Mouse (Mus musculus) skeletal muscle tissue, adult 2 months (tissue): ENCODE measurements at regions not wholly inside any gene's neighbourhood (a gene's known extent, or its start where the extent isn't known, plus 50 kb on each side); places are given as distances from the start of the nearest gene placed in this dataset.

ENCODE experiments used
- DNase-seq: peaks from one replicate; pipeline ENCODE4 v3.0.0-alpha.2; 2012; ENCODE audit warnings: low read depth, low spot score

DNA sequence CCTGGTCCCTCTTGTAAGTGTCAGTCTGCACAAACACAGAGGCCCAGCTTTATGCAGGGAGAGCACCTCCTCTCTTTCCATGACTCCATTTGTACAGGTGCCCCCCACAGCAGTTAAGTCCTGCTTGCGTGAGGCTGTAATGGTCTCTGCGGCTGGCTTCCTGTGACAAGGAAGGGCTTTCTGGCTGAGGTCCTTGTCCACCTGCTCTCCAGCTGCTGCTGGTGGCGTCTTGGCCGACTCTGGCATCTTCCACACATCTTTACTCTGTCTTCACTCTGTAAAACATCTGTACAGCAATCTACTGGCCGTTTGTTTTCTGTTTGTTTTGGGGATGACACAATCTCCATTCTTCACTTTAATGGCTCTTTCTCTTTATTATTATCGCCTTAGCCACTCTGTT, 60.8 kb downstream of the Rpusd4 start:
- DNase-seq: no peak

DNA sequence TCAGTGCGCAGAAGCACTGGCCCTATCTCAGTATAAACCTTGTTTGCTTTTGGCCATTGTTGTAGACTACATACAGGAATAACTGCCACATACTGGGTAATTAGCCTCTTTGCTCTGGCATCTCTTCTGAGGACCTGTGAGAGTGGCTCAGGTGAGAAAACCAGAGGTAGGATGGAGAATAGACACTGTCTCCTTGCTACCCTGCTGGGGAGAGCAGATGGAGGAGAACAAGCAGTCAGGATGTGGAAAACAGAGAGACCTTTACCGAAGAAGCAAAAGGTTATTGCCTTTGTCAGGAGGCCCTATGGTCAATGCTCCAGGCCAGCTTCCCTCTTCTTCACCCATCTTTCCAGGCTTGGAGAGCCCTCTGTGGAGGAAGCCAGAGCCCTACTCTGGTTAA, 62.7 kb downstream of the Rpusd4 start:
- no peak for DNase-seq

DNA sequence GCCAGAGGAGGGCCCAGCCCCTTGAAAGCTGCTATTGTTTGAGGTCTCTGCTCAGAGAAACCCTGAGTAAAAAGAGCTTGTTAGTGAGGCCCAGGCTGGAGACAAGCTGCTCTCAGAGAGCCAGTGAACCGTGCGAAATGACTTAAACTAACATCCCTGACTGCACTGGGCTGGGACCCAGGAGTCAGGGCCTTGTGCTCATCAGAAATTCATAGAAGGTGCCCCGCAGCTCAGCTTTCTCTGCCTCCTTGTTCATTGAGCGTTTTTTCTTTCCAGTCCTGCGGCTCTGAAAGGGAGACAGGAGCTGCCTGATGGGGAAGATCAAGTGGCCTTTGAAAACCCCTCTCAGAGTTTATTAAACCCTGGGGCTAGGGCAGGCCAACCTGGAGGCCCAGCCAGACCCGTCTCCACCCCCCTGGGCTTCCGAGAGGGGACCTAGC, 63.6 kb downstream of the Rpusd4 start:
- DNase-seq: no peak

DNA sequence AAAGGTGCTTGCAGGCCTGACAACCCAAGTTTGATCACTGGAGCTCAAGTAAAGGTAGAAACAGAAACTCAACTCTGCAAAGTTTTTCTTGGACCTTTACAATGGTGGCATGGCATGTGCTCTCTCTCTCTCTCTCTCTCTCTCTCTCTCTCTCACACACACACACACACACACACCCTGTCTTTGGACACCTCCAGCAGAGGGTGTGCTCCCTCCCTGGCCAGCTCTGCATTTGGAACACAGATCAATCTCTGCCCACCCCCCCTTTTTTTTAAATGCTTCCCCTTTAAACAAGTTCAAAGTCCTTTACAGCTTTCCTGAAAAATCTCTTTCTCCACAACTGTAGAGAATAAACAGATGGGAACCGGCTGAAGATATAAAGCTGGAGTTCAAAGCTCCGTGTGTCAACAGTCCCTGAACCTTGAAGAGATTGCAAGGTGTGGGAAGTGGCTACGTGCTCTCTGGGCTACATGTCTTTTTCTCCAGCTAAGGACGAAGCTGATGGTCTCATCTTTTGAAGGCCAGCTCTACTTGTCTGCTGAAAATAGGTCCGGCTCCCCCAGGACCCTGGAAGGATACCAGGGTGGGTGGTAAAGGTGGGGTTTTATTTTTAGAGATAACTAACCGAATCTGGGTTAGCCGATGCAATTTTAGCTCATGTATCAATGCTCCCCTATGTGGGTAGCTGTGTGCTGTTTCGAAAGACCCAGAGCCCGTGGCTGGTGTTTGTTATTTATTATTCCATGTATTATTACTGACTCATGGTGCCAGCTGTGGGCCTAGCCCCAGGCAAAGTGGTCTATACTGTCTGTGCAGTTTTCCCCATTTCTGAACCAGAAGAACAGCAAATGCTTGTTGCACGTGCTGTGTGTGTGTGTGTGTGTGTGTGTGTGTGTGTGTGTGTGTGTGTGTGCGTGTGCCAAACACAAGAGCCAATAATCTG, 65.3 kb downstream of the Rpusd4 start:
- DNase-seq: no peak

DNA sequence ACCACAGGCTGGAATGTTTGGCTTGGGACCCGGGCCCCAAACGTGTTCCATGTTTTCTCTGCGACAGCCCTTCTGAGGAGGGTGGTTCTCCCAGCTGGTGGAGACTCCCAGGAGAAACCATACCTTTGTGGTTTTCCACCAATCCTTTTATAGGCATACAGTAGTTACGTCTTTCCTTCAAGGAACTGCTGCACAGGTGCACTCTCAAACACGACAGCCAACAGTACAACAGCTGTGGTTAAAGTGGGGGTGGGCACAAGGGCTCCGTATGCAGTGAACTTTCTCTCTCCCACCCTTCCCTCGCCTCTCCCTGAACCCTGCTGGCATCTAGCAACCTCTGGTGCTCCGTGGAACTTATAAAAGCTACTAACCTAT, 66.0 kb downstream of the Rpusd4 start:
- no peak for DNase-seq

DNA sequence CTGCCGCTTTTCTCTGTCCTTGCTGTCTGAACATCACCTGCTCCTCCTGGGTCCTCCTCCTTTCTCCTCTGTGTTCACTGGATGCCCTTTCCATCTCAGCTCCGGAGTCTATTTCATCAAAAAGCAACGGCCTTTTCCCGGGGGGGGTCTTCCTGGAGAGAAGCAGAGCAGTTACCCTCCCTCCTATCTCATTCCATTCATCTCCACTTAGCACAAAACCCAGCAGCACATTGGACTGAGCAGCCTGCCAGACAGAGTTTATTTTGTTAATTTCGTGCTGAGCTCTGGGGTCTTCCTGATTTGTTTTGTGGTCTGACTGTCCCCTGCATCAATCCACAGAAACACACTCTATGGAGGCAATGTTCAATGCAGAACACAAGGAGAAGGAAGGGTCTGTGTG, 66.9 kb downstream of the Rpusd4 start:
- no peak for DNase-seq

DNA sequence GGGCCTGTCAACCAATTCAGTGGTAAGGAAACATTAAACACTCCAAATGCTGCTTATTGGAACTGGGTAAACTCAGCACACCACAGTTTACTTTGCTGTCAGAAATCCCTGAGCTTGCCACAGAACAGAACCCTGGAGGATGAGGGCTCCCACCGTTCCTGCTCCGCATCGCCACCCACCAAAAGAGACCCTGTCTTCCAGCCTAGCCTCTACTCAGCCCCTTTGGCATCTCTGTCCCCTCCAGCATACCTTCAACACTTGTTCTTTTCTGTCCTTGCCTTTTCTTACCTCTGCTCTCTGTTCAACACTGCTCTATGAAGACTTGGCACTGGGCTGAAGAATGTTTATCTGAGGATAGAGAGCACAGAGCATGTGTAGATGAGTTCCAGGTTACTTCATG, 67.5 kb downstream of the Rpusd4 start:
- no peak for DNase-seq

DNA sequence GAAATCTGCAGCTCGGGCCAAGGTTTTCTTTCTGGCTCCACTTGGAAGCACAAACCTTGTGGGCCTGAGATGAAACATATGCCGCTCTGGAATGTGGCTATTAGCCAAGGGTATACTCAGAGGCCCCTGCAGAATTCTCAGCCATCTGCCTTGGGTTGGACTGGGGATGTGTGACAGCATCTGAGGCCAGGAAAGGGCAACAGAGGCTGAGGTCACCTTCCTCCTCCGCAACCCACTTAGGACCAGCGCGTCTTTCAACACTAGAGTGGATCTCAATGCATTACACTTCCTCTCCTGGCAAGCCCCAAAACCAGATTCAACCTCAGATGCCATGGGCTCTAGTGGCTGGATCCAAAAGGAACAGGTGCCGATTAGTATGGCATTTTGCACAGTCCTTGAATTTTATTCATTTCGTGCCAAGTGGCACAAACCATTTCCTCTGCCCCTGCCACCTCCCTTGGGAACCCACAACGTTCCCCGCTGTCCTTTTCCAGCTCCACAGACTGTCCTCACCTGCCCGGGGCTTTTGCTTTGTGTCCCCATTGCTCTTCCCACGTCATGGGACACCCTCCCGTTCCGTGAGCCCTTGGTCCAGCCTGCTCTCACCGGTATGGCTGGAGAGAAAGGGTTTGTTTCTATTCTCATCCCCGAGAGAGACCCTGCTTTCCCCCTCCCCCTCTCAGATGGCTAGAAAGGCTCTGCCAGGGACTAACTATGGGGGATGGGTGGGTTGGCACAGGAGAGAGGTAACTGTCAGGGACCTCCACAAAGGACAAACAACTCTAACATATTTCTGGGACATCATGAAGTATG, 68.4 kb downstream of the Rpusd4 start:
- DNase-seq: peak; percentile 56

DNA sequence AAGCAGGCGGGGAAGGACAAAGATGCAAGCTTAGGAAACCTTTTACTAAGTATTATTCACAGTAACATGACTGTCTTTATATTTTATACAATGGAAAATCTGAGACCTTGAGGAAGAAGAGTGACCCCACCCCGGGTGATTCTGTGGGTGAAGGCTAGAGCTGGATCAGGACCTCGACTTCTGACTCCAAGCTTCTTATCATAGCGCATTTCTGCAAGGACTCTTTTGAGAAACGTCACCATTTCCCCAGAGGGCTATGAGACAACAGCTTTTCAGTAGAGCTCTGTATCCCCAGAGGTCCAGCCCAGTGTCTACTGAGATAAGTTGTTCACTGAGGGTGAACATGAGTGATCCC, 69.0 kb downstream of the Rpusd4 start:
- no peak for DNase-seq

DNA sequence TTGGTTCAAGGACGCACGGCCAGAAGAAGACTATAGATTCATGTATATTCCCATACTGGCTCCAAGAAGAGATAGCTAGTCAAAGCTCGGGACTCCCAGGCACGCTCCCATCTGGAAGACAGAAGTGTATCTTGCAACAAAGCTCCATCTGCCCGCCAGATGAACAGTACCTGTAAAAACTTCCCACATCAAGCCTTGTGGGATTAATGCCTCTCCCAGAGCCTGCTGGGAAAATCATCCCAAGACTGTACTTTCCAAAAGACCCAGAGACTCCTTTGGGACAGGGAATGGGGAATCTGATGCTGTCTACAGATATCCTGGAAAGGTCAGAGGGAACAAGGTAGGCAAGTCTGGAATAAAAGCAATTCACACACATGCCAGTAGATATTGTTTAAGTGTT, 71.2 kb downstream of the Rpusd4 start:
- no peak for DNase-seq

DNA sequence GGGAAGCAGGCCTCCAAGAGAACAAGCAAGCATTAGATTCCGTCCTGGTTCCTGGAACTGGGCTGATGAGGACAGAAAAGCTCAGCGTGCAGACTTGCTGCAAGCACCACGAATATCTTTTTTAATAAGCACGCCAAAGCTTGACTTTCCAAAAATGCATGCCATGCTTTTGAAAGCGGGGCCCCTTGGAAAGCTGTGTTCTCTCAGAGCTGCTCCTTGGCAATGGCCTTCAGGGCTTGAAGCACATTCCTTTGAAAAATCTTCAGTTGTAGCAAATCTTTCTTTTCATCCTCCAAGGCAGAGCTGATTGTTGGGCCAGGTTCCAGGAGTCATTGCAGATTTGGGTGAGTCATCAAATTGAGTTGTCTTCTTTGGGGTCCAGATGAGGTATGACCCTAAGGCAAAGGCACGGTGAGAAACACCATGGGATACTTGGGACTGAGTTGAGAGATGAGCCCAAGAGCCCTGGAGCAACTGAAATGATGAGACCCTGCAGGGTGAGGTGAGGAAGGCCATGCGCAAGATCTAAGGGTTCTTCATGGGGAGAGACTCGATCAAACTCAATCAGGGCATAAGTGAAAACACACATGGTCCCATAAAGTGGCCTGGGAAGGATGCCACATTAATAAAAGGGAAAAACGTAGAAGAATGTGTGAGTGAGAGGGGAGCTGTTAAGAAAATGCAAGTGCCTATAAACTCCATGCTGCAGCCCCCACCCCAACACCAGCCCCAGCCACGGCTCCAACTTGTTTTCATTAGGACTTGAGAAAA, 72.0 kb downstream of the Rpusd4 start:
- peak; percentile 38 for DNase-seq

DNA sequence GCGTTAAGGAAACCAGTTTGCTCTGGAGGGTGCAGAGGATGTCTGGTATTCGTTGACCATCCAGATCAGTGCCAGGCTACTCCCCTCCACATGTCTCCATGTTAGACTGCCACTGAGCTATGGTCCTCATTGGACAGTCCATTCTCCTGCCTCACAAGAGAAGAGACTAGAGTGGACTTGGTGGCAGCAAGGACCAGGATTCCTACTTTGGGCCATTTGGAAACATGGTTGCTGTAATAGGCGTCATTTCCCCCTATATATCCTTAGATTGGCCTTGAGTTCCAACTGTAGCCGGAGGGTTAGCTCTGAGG, 72.6 kb downstream of the Rpusd4 start:
- DNase-seq: no peak

DNA sequence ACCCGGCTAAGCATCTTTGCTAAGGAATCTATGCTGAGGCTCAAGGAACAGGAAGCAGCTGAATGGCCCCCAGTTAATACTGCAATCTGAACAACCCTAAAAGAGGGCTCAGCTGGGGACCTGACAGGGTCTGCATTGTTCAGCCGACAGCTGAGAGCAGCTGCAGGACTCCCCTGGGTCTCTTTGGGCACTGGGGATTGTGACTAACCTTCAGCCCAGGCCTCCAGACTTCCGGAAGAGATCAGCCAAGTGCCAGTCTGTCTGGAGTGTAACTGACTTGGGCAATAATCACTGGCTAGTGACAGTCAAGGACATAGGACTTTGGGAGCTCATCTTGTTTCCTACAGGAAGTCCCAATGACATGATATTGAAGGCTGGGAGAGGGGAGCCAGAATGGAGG, 73.1 kb downstream of the Rpusd4 start:
- DNase-seq: no peak

DNA sequence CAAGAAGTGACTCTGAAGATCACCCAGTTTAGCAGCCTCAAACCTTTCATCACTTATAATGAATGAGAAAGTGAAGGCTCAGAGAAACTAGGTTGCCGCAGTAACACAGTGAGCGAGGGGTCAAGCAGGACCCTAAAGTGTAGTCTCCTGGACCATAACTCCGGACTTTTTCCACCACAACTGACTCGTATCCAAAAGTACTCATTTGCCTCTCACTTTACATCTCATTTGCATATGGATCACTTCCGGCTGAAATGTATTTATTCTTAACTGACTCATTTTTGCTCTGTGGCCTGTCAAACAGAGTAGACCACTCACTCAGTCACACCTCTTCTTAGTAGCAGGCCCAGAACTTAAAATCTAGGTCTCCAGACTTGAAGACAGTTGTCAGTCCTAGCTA, 73.7 kb downstream of the Rpusd4 start:
- no peak for DNase-seq

DNA sequence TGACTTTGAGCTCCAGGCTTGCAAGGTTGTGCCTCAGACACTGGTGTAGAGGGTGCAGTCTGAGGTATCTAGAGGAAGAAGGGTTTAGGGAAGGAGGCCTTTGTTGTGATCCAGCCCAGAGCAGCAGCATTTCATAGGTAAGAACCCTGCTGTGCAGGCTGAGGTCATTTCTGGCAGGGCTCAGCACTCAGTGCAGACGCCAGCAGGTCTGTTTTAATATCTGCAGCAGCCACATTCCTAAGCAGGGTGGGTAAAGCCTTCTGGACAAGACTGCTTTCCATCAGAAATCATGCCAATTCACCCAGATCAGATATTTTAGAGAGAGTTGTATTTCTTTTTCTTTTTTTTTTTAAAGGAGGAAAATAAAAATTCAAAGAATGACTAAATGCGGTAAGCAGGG, 74.8 kb downstream of the Rpusd4 start:
- peak; percentile 61 for DNase-seq

DNA sequence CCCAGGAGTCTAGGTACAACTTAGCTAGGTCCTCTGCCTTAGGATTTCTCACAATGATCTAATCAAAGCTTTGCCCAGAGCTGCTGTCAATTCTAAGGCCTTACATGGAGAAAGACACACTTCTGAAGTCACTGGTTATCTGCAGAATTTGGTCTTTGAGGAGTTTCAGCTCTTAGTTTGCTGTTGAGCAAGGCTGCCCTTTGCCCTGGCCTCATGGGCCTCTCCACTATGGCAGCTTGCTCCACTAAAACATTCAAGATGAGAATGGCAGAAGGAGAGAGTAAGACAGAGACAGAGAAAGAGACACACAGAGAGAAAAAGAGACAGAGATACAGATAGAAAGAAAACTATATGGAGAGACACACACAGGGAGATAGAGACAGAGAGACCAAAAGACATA, 75.7 kb downstream of the Rpusd4 start:
- no peak for DNase-seq

DNA sequence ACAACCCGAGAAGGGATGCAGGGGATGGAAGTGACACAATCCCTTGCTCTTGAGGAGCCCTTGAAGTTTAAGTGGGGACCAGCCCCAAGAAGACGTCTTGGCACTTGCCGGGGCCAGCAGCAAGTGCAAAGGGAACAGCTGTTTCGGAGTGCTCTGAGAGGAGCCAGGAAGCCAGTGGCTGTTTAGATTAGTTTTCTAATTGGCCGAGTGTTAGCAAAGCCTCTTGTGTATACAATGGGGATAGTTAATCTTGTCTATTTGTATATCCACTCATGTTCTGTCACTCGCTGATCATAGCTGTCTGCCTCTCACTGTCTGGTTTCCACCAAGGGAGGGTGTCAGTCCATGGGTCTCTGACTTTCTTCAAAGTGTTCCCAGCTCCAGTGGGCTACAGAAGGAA, 76.6 kb upstream of the Cdon start:
- no peak for DNase-seq

DNA sequence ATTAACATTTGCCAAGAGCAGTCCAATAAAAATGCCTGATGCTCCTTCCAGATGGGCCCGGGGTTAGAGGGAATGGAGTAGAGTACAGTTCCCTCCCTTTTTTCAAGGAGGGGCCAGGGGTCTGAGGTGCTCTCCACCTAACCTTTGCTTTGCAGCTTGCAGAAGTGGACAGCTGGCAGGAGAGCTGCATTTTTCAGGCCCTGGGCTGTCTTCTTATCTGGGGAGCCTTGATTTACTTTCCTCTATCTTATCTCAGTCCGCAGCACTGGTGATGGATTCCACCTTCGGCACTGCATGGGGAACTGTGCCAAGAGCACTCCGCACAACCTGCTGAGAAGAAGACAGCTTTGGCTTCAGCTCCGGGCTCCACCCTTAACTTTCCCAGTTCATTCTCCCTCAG, 74.5 kb upstream of the Cdon start:
- DNase-seq: no peak

DNA sequence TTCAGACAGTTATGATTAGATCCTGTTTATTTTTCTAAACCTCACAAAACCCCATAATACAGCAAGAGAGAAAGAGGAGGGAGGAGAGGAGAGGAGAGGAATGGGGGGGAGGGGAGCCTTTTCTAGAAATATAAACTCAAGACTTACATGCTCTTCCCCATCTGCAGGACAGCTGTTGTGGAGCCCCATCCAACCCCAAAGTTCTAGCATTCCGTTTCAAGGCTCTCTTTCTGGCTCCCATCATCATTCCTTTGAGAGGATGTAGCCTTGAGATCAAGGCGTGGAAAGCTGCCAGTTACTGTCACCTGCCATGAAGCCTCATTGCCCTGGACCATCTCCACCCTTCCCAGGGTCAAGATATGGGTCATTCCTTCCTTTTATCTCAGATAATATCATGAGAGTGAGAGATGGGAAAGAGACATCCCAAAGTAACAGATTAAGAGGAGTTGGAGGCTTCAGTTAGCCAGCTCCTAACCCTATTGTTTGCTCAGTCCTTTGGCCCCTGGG, 70.8 kb upstream of the Cdon start:
- no peak for DNase-seq

DNA sequence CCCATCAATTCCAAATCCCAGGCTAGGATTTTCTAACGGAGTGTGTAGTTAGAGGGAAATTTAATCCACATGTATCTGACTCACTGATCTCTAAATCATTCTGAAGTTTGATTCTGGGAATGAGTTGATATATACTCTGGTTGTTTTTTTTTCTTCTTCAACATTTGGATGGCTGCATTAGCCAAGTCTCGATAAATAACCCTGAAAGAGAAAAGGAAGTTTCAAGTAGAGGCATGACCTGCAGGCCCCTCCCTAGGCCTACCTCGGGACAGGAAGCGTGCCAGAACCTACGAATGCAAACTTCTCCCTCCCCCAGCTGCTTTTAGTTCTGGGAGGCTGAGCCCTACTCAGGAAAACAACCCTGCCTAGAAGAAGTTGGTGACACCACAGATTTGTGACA, 69.4 kb upstream of the Cdon start:
- no peak for DNase-seq

DNA sequence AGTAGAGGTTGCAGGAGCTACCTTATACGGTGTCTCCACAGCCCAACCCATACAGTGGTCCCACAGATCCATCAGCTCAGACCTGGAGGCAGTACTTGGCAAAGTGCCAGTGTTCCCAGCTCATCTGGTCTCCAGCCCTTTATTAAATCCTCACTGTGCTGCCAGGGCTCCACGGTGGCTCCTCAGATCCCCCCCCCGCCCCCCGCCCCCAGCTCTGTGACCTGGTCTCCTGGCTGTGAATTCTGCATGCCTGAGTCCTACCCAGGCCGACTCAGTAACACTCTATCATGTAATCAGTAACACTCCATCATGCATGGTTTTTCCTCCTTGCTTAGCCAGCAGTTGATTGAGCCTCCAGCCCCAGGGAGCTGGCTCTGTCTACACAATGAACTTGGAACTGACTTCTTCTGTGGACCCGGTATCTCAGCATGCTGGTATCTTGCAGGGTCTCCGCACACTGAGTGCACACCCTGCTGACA, 66.2 kb upstream of the Cdon start:
- DNase-seq: no peak

DNA sequence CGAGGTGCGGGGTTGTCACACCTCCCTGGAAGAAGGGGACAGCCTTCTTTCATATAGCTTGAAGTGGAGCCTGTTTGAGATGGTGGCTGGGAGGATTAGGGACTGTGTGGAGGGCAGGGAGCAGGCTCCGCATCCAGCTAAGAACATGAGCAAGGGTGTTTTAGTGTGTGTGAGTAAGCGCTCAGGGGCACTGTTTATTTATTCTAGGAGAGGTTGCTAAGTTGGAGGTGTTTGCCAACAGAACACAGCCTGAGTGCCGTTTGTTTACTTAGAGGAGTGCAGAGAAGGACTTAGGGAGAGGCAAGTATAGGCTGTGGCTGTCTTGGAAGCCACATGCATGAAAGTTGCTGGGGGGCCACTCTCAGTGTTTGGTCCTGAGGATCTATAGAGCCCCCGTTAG, 61.2 kb upstream of the Cdon start:
- DNase-seq: no peak
